Mouse (Mus musculus) embryonic facial prominence, embryonic 15.5 days (tissue): ENCODE data around the gene Cnot1. TPM values are rescaled to one million over a fixed set of nuclear protein-coding genes. Genes with fewer than 3 reads are reported as not detected.

Experiments used
- ATAC-seq: fragments of 200-750 bp; cut with Nextera tagmentation; 2 replicates; pipeline ENCODE4 v1.8.0; 2017; ENCODE audit warnings: low read depth, moderate TSS enrichment; ENCODE audit not compliant: insufficient number of reproducible peaks, low FRiP score, low TSS enrichment
- H3K27ac ChIP-seq: fragments of 300-500 bp; sonication (generic); replicated peaks from 2 replicates; pipeline ENCODE4 v1.5.1; 2015; ENCODE audit warnings: mild to moderate bottlenecking, inconsistent platforms
- H3K27me3 ChIP-seq: fragments of 300-500 bp; sonication (generic); 2 replicates; pipeline ENCODE4 v1.6.1; 2015; ENCODE audit warnings: inconsistent platforms
- H3K36me3 ChIP-seq: fragments of 300-500 bp; sonication (generic); 2 replicates; pipeline ENCODE4 v1.6.1; 2015; ENCODE audit warnings: mild to moderate bottlenecking, inconsistent platforms
- H3K4me1 ChIP-seq: fragments of 300-500 bp; sonication (generic); 2 replicates; pipeline ENCODE4 v1.6.1; 2015; ENCODE audit warnings: inconsistent platforms
- H3K4me2 ChIP-seq: fragments of 300-500 bp; sonication (generic); replicated peaks from 2 replicates; pipeline ENCODE4 v1.6.1; 2015; ENCODE audit warnings: mild to moderate bottlenecking, inconsistent platforms
- H3K4me3 ChIP-seq: fragments of 300-500 bp; sonication (generic); replicated peaks from 2 replicates; pipeline ENCODE4 v1.5.1; 2015; ENCODE audit warnings: mild to moderate bottlenecking, inconsistent platforms
- H3K9ac ChIP-seq: fragments of 300-500 bp; sonication (generic); 2 replicates; pipeline ENCODE4 v1.6.1; 2015; ENCODE audit warnings: inconsistent platforms
- H3K9me3 ChIP-seq: fragments of 300-500 bp; sonication (generic); replicated peaks from 2 replicates; pipeline ENCODE4 v1.6.1; 2016; ENCODE audit warnings: inconsistent platforms
- WGBS: fragments of 180-500 bp; shearing (Covaris S2); methylation state at CpG from one replicate; pipeline ENCODE4 v1.1.7; 2015; 5-methylcytosine and 5-hydroxymethylcytosine counted together
- microRNA-seq: library from miRNA; unstranded; fragments of <30 nt; microRNA quantifications from one replicate; pipeline ENCODE4, GENCODE M21; 2016; ENCODE audit warnings: borderline number of aligned reads
- polyA plus RNA-seq: library from polyadenylated mRNA; unstranded; fragments of >200 nt; fragmentation: Nextera tagmentation; extraction: Ambion mirVana; gene quantifications from 2 replicates; pipeline ENCODE4 v1.2.1, GENCODE M21; 2015

The Cnot1 gene
- polyA plus RNA-seq, 1 experiment from 2014 or later: 49.6 TPM

DNA sequence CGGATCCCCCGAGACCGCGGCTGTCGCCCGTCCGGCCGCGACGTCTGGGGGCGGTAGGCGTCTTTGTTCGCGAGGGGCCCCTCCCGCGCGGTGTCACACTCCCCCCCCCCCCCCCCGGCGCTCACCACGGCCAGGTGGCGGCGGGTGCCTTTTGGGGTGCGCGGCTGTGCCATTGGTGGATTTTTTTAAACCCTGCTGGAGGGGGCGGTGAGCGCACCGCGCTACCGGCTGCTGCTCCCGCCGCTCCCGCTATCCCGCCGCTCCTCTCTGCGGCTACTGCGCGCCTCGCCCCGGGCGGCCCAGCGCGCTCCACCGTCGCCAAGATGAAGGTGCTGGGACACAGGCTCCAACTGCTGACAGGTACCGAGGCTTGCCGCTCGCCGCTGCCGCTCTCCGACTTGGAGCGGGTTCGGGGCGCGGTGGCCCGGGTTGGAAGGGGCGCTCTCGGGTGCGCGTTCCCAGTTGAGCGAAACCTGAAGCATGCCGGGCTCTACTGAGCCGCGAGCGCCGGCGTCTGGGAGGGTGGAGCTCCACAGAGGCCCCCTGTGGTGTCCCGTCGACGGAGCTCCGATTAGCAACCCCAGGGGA lies 129.1 kb downstream of the Cnot1 start:
- Histone ChIP-seq H3K36me3 (no peaks in the 10 kb centered on the region), H3K9me3 (no peaks in the 10 kb centered on the region), H3K27me3 (peaks cover 76% of the 10 kb centered on the region), H3K4me3 (peak overlapping the region; percentile 54), H3K4me1 (peaks cover 15% of the 10 kb centered on the region), H3K9ac (peak overlapping the region; percentile 26; the same call in 1 of the 2 replicates), H3K4me2 (peak overlapping the region; percentile 98), H3K27ac (no peak overlapping the region)
- under 1% methylated on average over 60 of the region's 70 CpGs for WGBS
- peak; percentile 36; the same call in 1 of the 2 replicates for ATAC-seq

GRCm38 (mm10) chr8:95677591-95678023 lies 129.7 kb downstream of the Cnot1 start:
- H3K27me3 ChIP-seq: peaks cover 81% of the 10 kb centered on the region

GRCm38 (mm10) chr8:95676631-95677030 lies 130.6 kb downstream of the Cnot1 start, which contains the start of gene Ndrg4:
Gene Ndrg4, plus strand, starts transcription at chr8:95676980.
- no peaks in the 10 kb centered on the region for H3K9me3 ChIP-seq
- peak within 1 kb of the TSS; percentile 54 for H3K4me3 ChIP-seq
- peaks cover 15% of the 10 kb centered on the region for H3K4me1 ChIP-seq
- no peak for ATAC-seq
- H3K36me3 ChIP-seq: no peaks in the 10 kb centered on the region
- WGBS: 31% methylated on average over 9 of the region's 9 CpGs
- H3K27ac ChIP-seq: no peak within 1 kb of the TSS
- H3K27me3 ChIP-seq: peaks cover 84% of the 10 kb centered on the region
- H3K4me2 ChIP-seq: peak within 1 kb of the TSS; percentile 98
- H3K9ac ChIP-seq: peak within 1 kb of the TSS; percentile 26; the same call in 1 of the 2 replicates

More at GRCm38 (mm10) chr8:95677591-95678023, 129.7 kb downstream of the Cnot1 start:
- Histone ChIP-seq H3K9me3 (no peaks in the 10 kb centered on the region), H3K4me1 (peaks cover 15% of the 10 kb centered on the region), H3K4me2 (peak overlapping the region; percentile 98), H3K4me3 (peak overlapping the region; percentile 54), H3K36me3 (no peaks in the 10 kb centered on the region), H3K27ac (no peak overlapping the region), H3K9ac (peak overlapping the region; percentile 26; the same call in 1 of the 2 replicates)
- WGBS: under 1% methylated on average over 36 of the region's 48 CpGs
- peak; percentile 45; the same call in 1 of the 2 replicates for ATAC-seq

GRCm38 (mm10) chr8:95672811-95673210 lies 134.5 kb downstream of the Cnot1 start:
- H3K9me3 ChIP-seq: no peaks in the 10 kb centered on the region
- ATAC-seq: no peak
- WGBS: 71% methylated on average over 5 of the region's 5 CpGs

GRCm38 (mm10) chr8:95671861-95672260 lies 135.4 kb downstream of the Cnot1 start:
- Histone ChIP-seq H3K4me3 (no peak overlapping the region), H3K9me3 (no peaks in the 10 kb centered on the region), H3K4me2 (no peak overlapping the region), H3K4me1 (no peaks in the 10 kb centered on the region), H3K27ac (no peak overlapping the region), H3K9ac (no peak overlapping the region), H3K27me3 (peaks cover 44% of the 10 kb centered on the region), H3K36me3 (no peaks in the 10 kb centered on the region)
- WGBS: 80% methylated on average over 6 of the region's 6 CpGs
- ATAC-seq: no peak

More at GRCm38 (mm10) chr8:95672811-95673210, 134.5 kb downstream of the Cnot1 start:
- peaks cover 53% of the 10 kb centered on the region for H3K27me3 ChIP-seq
- H3K4me2 ChIP-seq: no peak overlapping the region
- H3K27ac ChIP-seq: no peak overlapping the region
- H3K36me3 ChIP-seq: no peaks in the 10 kb centered on the region
- no peak overlapping the region for H3K9ac ChIP-seq
- H3K4me1 ChIP-seq: peaks cover 5% of the 10 kb centered on the region; the same call in 1 of the 2 replicates
- H3K4me3 ChIP-seq: no peak overlapping the region

- ATAC-seq: no peak
- no peak overlapping the region for H3K27ac ChIP-seq
- H3K9me3 ChIP-seq: no peaks in the 10 kb centered on the region
- peaks cover 26% of the 10 kb centered on the region for H3K27me3 ChIP-seq
- H3K4me1 ChIP-seq: no peaks in the 10 kb centered on the region
- no peaks in the 10 kb centered on the region for H3K36me3 ChIP-seq
- no peak overlapping the region for H3K4me2 ChIP-seq
- no peak overlapping the region for H3K9ac ChIP-seq
- H3K4me3 ChIP-seq: no peak overlapping the region
- WGBS: 66% methylated on average over 2 of the region's 2 CpGs
Observed at GRCm38 (mm10) chr8:95669967-95670366, 137.3 kb downstream of the Cnot1 start.

Small RNA genes within 50 kb of the gene (microRNA-seq; reads per million reads assigned to microRNA genes)
- gene Mir7073: 0.86 reads per million

Other genes with a start within 250 kb of the Cnot1 start
- gene Prss54, start 231.1 kb downstream of the Cnot1 start, polyA plus RNA-seq: not detected in 2 replicates
- gene Gins3, start 174.0 kb downstream of the Cnot1 start, polyA plus RNA-seq: 17.3 and 18.9 TPM in 2 replicates
- gene Ndrg4, start 130.5 kb downstream of the Cnot1 start, polyA plus RNA-seq: 27.5 and 28.7 TPM in 2 replicates
- 18.0 and 22.5 TPM in 2 replicates for gene Setd6, start 91.6 kb downstream of the Cnot1 start, polyA plus RNA-seq
- gene Sap18b, start 17.9 kb upstream of the Cnot1 start, polyA plus RNA-seq: 311 and 322 TPM in 2 replicates
- gene Slc38a7, start 46.1 kb upstream of the Cnot1 start, polyA plus RNA-seq: 13.8 and 17.2 TPM in 2 replicates
- 137 and 145 TPM in 2 replicates for gene Got2, start 81.1 kb upstream of the Cnot1 start, polyA plus RNA-seq